Mouse (Mus musculus): ENCODE data around the gene A230050P20Rik.

DNA sequence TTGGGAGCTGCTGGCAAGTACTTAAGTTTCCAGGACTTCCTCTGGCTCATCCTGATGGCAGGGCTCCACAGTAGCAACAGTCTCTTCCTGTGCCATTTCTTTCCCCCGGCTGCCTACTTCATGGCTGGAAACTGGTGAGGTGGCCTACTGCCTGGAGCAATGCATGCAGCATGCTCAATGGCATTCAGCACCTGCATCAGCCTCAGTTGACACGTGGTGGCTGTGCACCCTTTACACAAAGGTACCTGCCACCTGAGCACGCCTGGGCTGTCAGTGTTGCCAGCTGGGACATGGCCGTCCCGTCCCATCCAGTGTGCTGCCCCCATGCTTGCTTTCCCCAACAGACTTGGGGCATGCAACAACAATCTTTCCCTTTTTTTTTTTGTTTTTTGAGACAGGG is 24.6 kb downstream of the A230050P20Rik start:
- TF ChIP-seq POLR2A (IDR thresholded peaks at IDR 0.05; ENCODE audit: borderline replicate concordance, extremely low read depth, low read depth, low read length) (no peak), CTCF (IDR thresholded peaks at IDR 0.05; ENCODE audit: insufficient read depth, low read length) (no peak)

All from lung, adult 2 months (tissue).